Mouse (Mus musculus) liver, embryonic 14.5 days (tissue): ENCODE data around the gene Cfap299. TPM values are rescaled to one million over a fixed set of nuclear protein-coding genes. Genes with fewer than 3 reads are reported as not detected.

Source experiments
- ATAC-seq: fragments of 200-750 bp; cut with Nextera tagmentation; 2 replicates; pipeline ENCODE4 v1.8.0; 2017; ENCODE audit warnings: moderate number of reproducible peaks, mild to moderate bottlenecking, moderate library complexity; ENCODE audit not compliant: insufficient read depth
- DNase-seq, 3 experiments: peaks; one replicate each; pipeline ENCODE4 v3.0.0-alpha.2; 2012 to 2013; ENCODE audit warnings: low read depth in 3 of 3, low spot score in 3 of 3
- H3K27ac ChIP-seq: fragments of 300-500 bp; sonication (generic); 2 replicates; pipeline ENCODE4 v1.5.1; 2014; ENCODE audit warnings: moderate library complexity, mild to moderate bottlenecking, control low read depth, inconsistent platforms
- H3K27me3 ChIP-seq: fragments of 300-500 bp; sonication (generic); 2 replicates; pipeline ENCODE4 v1.6.1; 2014; ENCODE audit warnings: mild to moderate bottlenecking, low read length, moderate library complexity; ENCODE audit not compliant: control insufficient read depth, insufficient read depth
- H3K36me3 ChIP-seq: fragments of 300-500 bp; sonication (generic); replicated peaks from 2 replicates; pipeline ENCODE4 v1.6.1; 2014; ENCODE audit warnings: low read depth; ENCODE audit not compliant: control insufficient read depth, insufficient read depth
- H3K4me1 ChIP-seq, 2 experiments: fragments of 200-500 bp in 1 of 2; fragments of 300-500 bp in 1 of 2; sonication (generic) in 1 of 2; replicated peaks; 2 replicates each; pipeline ENCODE4 v1.6.1; 2012 to 2014; ENCODE audit warnings: antibody characterized with exemption in 1 of 2, inconsistent platforms in 1 of 2, low read length in 1 of 2; ENCODE audit not compliant: control insufficient read depth in 2 of 2, insufficient read depth in 2 of 2
- H3K4me2 ChIP-seq: fragments of 300-500 bp; sonication (generic); 2 replicates; pipeline ENCODE4 v1.6.1; 2014; ENCODE audit warnings: low read depth, mild to moderate bottlenecking, control low read depth, moderate library complexity
- H3K4me3 ChIP-seq, 2 experiments: fragments of 200-500 bp in 1 of 2; fragments of 300-500 bp in 1 of 2; sonication (generic) in 1 of 2; 2 replicates each; pipeline ENCODE4 v1.5.1; 2012 to 2014; ENCODE audit warnings: low read depth in 2 of 2, low read length in 2 of 2, mild to moderate bottlenecking in 2 of 2, control low read depth in 1 of 2, inconsistent platforms in 1 of 2, moderate library complexity in 1 of 2; ENCODE audit not compliant: insufficient read depth in 1 of 2
- H3K9ac ChIP-seq: fragments of 300-500 bp; sonication (generic); replicated peaks from 2 replicates; pipeline ENCODE4 v1.6.1; 2014; ENCODE audit warnings: mild to moderate bottlenecking, control low read depth, moderate library complexity
- H3K9me3 ChIP-seq: fragments of 300-500 bp; sonication (generic); 2 replicates; pipeline ENCODE4 v1.6.1; 2016; ENCODE audit warnings: low read length, mixed read lengths; ENCODE audit not compliant: control insufficient read depth
- CTCF ChIP-seq: IDR thresholded peaks from 2 replicates; pipeline ENCODE4 v1.5.1; 2016; ENCODE audit warnings: antibody characterized with exemption, low read depth, control low read depth
- EP300 ChIP-seq: IDR thresholded peaks from 2 replicates; pipeline ENCODE4 v1.6.1; 2016; ENCODE audit warnings: antibody characterized with exemption, low read depth
- WGBS: fragments of 180-500 bp; shearing (Covaris S2); extraction: QIAGEN DNeasy Blood & Tissue Kit; methylation state at CpG from one replicate; pipeline ENCODE4 v1.1.7; 2014; ENCODE audit not compliant: insufficient replicate concordance; 5-methylcytosine and 5-hydroxymethylcytosine counted together
- polyA plus RNA-seq, 2 experiments: library from polyadenylated mRNA; depleted of rRNA in 1 of 2; stranded (reverse) in 1 of 2; unstranded in 1 of 2; fragments of >200 nt; fragmentation: Nextera tagmentation in 1 of 2; extraction: Ambion mirVana in 1 of 2; gene quantifications; 2 replicates each; pipeline versions ENCODE4 v1.2.1 to v1.2.3; 2012 to 2014

The Cfap299 gene
- polyA plus RNA-seq, 2 experiments = not detected

DNA sequence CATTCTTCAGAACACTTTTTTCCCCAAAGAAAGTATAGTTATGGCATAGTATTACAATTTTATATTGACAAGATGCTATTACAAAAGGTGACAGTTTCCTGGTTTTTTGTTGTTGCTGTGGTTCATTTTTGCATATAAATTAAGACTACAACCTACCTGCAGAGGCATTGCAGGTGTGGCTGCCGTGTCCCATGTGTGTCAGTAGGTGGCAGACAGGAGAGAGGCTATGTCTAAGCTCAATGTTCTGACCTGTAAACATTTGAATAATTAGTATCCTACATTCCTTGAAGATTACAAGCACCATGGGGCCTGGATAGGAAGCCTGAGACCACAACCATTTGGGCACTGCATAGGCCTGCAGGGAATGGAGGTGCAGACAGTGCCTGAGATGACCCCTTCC, 212.2 kb downstream of the Cfap299 start:
- no peaks in the 10 kb centered on the region for H3K27me3 ChIP-seq
- H3K27ac ChIP-seq = no peak overlapping the region
- H3K9me3 ChIP-seq = no peaks in the 10 kb centered on the region
- H3K4me1 ChIP-seq = no peaks in the 10 kb centered on the region
- TF ChIP-seq EP300 (no peak), CTCF (no peak)
- no peaks in the 10 kb centered on the region for H3K36me3 ChIP-seq
- WGBS = 62% methylated on average over 1 of the region's 1 CpGs
- no peak overlapping the region for H3K9ac ChIP-seq
- ATAC-seq (no peak), DNase-seq (no peak)
- H3K4me2 ChIP-seq = no peak overlapping the region
- no peak overlapping the region for H3K4me3 ChIP-seq

GRCm38 (mm10) chr5:98550285-98550684, 221.2 kb downstream of the Cfap299 start:
- Histone ChIP-seq H3K9ac (no peak overlapping the region), H3K4me3 (no peak overlapping the region), H3K4me1 (no peaks in the 10 kb centered on the region), H3K9me3 (no peaks in the 10 kb centered on the region), H3K4me2 (no peak overlapping the region), H3K27me3 (no peaks in the 10 kb centered on the region), H3K36me3 (no peaks in the 10 kb centered on the region), H3K27ac (no peak overlapping the region)
- 39% methylated on average over 5 of the region's 5 CpGs for WGBS
- no peak for DNase-seq
- no peak for ATAC-seq
- TF ChIP-seq EP300 (no peak), CTCF (no peak)

DNA sequence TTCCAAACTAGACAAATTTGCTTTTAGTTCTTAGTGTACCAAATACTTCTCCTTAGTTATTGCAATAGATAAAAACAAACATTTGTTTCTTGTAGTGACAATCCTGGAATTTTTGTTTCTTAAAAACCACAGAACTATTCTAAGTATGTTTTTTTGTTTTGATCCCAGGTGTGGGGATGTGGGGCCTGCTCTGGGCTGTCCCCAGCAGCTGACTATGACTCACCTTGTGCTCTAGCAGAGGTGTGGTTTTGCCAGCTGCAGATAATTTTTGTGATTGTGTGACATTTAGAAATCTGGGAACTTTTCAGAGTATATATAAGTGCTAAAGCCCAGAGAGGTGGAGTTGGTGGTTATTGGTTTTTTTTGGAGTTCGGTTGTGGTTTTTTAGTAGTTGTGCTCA, 221.8 kb downstream of the Cfap299 start:
- Histone ChIP-seq H3K4me1 (no peaks in the 10 kb centered on the region), H3K36me3 (no peaks in the 10 kb centered on the region), H3K27ac (no peak overlapping the region), H3K9ac (no peak overlapping the region), H3K4me2 (no peak overlapping the region), H3K9me3 (no peaks in the 10 kb centered on the region), H3K27me3 (no peaks in the 10 kb centered on the region), H3K4me3 (no peak overlapping the region)
- WGBS = 70% methylated on average over 1 of the region's 1 CpGs
- TF ChIP-seq CTCF (no peak), EP300 (no peak)
- DNase-seq (no peak), ATAC-seq (no peak)

GRCm38 (mm10) chr5:98552395-98552794, 223.3 kb downstream of the Cfap299 start, which contains the start of gene Gm11111:
Gene Gm11111, plus strand, starts transcription at chr5:98552695.
- Histone ChIP-seq H3K27me3 (no peaks in the 10 kb centered on the region), H3K36me3 (no peaks in the 10 kb centered on the region), H3K9me3 (no peaks in the 10 kb centered on the region), H3K4me1 (no peaks in the 10 kb centered on the region), H3K4me3 (no peak within 1 kb of the TSS), H3K4me2 (no peak within 1 kb of the TSS), H3K27ac (no peak within 1 kb of the TSS), H3K9ac (no peak within 1 kb of the TSS)
- no peak for TF ChIP-seq CTCF
- TF ChIP-seq EP300 = no peak
- no peak for ATAC-seq
- DNase-seq = no peak

DNA sequence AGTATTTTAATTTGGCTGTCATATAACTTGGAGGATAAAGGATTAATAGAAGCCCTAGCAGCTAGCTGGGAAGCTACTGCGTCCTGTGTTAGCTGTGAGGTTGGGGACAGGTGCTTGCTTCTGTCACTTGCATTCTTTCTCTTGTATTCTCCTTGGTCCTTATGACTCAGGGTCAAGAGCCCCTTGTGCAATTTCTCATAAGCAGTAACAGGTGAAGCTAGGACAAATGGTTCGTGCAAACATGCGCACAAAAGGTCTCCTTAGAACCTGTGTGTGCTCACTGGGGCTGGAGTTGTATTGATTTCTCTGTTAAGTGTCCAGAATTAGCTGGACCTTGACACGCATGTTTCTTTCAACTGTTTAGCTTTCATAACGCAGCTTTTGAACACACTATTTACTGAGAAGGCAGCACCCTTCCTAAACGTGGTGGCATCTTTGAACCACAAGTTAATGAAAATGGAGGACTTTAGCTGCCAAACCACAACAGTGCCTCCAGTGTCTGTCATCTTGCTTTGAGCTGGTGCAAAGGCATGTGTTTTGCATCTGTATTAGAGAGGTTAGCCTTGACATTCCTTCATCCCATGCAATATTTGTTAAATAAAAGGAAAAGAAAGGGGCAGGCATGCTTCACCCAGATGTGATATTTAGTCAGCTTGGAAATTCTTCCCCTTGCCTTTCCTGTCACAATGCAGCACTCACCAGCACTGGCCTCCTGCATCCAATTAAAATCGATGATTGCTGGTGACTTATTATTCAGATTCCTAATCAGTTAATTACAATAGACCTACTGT, 223.9 kb downstream of the Cfap299 start:
- no peak for ATAC-seq
- Histone ChIP-seq H3K4me2 (no peak overlapping the region), H3K9me3 (no peaks in the 10 kb centered on the region), H3K4me3 (no peak overlapping the region), H3K4me1 (no peaks in the 10 kb centered on the region), H3K36me3 (no peaks in the 10 kb centered on the region), H3K27me3 (no peaks in the 10 kb centered on the region), H3K9ac (no peak overlapping the region), H3K27ac (no peak overlapping the region)
- TF ChIP-seq CTCF = no peak
- TF ChIP-seq EP300 = no peak
- 53% methylated on average over 7 of the region's 7 CpGs for WGBS
- DNase-seq = no peak
